Mouse (Mus musculus) megakaryocyte, embryonic 14.5 days (primary cell): ENCODE measurements around the gene Ccar1.

Experiments used
- FLI1 ChIP-seq: IDR thresholded peaks from 2 replicates; pipeline ENCODE4 v1.6.1; 2012; ENCODE audit warnings: low read length, inconsistent platforms, mixed read lengths
- GATA1 ChIP-seq: IDR thresholded peaks from 3 replicates; pipeline ENCODE4 v1.6.1; 2012; ENCODE audit warnings: mixed read lengths, low read length, inconsistent platforms, borderline replicate concordance

DNA sequence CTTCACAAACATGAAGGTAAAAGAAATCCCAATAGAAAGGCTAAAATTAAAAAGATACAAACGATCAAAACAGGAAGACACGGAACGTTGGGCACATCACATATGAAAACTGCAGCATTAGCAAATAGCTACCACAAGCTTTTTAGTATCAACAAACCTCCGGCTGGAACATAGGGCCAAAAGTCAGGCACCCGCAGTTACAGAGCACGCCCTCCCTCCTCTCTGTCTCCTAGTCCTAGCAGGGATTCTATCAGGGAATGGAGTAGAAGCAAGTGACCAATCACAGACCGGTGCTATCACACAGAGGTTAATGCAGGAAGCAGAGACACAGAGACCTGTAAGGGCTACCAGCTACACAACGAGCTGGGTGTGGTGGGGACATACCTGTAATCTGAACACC lies 32.4 kb upstream of the Ccar1 start:
- TF ChIP-seq GATA1, result no peak
- TF ChIP-seq FLI1, result no peak
